Mouse (Mus musculus): ENCODE results near the gene Pidd1.

The Pidd1 gene

DNA sequence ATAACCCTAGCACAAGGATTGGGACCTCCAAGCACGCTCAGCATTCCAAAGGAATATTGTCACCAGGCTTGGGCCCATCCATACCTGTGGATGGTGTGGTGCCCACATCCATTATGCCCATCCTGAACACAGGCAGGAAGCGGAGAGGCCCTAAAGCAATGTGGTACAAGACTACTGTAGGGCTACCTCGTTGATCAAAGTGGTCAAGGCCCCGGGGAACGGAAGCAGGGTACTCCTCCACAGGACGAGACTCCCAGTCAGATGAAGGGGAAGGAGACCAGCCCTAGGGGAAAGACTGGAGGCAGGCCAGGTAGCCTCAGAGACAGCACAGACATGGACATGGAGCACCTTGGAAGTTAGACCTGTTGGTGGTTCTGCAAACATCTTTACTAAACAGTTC is 28.9 kb upstream of the Pidd1 start:
- no peak for DNase-seq (ENCODE audit: low spot score in 2 of 2)

DNA sequence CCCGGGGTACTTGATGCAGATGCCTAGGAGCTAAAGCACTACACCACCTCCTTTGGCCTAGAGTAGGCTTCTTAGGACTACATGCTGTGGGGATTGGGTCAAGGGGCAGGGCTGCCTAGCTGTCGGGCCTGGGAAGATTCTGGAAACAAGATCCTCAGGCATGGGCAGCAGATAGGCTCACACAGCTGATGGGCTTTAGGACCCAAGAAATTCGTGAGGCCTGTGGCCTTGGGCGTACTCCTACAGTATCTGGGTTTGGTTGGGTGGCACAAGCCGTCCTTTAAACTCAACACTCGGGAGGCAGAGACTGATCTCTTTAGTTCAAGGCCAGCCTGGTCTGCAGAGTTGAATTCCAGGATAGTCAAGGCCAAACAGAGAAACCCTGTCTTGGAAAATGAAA is 28.4 kb upstream of the Pidd1 start:
- DNase-seq (ENCODE audit: low spot score in 2 of 2): no peak

DNA sequence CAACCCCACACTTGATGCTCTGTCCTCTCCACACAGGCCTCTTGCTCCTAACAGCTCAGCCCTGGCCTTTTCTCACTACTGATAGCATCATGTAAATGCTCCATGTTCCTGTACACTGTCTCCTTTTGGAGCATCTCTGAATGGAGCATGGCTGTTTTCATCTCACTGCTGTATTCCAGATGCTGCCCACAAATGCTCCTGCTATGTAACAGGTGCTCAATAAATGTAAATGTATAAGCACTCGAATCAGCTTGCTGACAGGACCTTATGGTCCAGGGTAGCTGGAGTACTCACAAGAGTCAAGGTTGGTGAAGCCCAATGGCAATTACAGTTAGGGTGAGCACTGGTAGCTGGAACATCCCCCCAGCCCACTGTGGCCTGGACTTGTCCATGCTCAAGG is 27.4 kb upstream of the Pidd1 start:
- no peak for DNase-seq (ENCODE audit: low spot score in 2 of 2)

DNA sequence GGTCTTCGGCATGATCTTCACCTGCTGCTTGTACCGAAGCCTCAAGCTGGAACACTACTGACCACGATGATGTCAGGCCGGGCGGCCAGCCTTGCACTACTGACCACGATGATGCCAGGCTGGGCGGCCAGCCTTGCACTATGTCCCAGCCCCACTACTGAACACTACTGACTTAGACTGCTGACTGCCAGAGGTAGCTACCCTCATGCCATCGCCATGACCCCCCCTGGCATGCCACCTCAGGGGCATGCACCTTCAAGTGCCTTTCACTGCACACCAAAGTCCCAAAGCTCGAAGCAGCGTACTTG is 26.8 kb upstream of the Pidd1 start:
- no peak for DNase-seq (ENCODE audit: low spot score in 2 of 2)

DNA sequence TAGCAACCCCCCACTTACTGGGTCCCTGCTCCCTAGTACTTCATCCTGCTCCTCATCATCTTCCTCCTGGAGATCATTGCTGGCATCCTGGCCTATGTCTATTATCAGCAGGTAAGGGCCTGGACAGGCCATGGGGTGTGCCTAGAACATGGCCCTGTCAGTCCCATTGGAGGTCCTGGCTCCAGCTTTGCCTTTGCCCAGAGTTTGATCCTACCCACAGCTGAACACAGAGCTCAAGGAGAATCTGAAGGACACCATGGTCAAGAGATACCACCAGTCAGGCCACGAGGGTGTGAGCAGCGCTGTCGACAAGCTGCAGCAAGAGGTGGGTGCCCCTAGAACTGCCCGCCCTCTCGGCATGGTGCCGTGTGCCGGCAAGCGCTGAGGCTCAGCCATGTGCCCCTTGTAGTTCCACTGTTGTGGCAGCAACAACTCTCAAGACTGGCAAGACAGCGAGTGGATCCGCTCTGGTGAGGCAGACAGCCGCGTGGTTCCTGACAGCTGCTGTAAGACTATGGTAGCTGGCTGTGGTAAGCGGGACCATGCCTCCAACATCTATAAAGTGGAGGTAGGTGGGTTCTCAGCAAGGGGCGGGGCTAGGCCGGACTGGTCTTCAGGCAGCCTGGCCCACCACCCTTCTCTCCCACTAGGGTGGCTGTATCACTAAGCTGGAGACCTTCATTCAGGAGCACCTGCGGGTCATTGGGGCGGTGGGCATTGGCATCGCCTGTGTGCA is 26.2 kb upstream of the Pidd1 start:
- no peak for DNase-seq (ENCODE audit: low spot score in 2 of 2)

DNA sequence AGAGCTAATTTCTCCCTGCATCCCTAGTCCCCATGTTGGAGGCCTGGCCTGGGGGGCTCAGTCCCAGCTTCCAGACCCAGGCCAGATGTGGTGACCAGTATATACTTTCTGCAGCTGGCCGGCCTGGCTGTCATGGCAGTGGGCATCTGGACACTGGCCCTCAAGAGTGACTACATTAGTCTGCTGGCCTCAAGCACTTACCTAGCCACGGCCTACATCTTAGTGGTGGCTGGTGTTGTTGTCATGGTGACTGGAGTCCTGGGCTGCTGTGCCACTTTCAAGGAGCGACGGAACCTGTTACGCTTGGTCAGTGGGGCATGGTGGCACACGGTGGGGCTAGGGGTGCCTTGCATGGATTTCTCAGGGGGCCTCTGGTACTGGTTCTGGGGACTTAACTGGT is 25.5 kb upstream of the Pidd1 start:
- no peak for DNase-seq (ENCODE audit: low spot score in 2 of 2)

DNA sequence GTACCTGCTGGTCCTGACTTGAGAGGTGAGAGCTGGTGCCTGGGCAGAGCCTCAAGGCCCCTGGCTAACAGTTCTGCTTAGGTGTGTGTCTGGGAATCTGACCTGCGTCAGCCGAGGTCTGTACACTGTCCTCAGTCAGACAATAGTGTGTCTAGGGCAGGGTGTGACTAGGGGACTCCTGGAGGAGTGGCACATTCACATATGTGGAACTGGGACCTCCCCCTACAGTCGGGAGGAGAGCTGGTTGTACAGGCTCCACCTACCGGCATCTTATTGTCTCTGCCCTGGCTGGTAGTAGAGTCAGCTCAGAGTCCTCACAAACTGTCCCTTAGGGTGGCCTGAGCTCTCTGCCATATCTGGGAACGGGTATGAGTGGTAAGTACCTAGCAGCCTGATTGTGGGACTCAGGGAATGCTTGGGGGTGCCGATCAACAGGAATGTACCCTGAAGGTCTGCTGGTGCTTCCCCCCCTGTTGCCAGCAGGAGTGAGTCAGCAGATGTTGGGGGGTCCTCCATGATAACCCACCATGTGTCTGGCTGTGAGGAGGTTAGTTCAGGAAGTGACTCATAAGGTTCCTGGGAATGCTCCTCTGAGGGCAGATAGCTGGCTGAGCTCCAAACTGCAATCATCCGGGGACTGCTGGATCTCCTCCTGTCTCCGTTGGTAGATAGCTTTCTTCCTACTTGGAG is 24.8 kb upstream of the Pidd1 start:
- DNase-seq (ENCODE audit: low spot score in 2 of 2): peak; percentile 62 to 67

DNA sequence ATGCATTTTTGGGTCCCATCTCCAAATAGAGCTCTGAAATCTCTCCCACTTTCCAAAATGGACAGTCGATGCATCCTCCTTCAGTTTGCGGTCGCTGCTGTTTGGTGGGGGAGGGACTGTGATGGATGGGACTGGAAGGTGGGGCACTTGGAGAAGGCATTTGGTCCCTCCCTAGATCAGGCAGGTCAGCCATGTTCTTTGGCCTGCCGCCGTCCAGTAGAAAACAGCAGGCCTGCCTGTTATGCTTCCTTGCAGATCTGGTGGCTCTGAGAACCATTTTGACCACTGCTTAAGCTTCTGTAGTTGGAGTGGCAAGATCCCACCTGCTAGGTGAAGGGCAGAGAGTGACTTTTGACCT is 24.3 kb upstream of the Pidd1 start:
- no peak for DNase-seq (ENCODE audit: low spot score in 2 of 2)

DNA sequence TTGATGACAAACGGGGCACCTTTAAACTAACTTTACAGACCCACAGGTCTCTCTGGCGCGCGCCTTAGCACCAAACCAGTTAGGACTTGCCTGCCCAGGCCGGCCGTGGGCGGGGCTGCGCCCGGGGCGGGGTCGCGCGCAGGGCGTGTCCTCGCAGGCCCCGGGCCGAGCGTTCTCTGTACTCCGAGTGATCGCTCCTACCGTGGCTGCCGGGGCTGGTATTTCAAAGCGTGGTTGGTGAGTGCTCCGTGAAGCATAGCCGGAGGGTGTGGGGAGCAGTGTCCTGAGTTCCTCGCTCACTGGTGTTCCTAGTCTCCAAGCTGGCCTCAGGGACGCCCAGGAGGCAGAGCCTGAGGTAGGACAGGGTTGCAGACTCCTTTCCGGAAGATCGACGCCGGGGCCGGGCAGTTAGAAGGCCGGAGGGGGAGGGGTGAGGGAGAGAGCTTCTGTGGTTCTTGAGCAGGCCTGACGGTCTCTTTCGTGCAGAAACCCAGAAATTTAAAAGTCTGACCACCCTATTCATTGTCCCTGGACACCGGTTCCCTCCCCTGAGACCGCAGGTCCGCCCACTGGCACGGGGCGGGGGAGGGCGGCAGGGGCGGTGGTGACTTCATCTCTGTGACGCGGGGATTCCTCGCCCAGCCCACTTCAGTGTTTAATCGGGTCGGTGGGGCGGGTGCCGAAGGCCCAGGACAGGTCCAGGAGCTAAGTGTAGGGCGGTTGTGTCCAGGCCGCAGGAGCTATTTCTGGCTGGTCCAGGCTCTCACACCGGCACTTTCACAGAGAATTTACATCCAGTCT is 23.6 kb upstream of the Pidd1 start, which contains the start of gene Cd151:
Gene Cd151 (plus strand): TSS at position 163 of the 801 bp plus-strand sequence.
- DNase-seq (ENCODE audit: low spot score in 2 of 2): peak; percentile 67 to 69

DNA sequence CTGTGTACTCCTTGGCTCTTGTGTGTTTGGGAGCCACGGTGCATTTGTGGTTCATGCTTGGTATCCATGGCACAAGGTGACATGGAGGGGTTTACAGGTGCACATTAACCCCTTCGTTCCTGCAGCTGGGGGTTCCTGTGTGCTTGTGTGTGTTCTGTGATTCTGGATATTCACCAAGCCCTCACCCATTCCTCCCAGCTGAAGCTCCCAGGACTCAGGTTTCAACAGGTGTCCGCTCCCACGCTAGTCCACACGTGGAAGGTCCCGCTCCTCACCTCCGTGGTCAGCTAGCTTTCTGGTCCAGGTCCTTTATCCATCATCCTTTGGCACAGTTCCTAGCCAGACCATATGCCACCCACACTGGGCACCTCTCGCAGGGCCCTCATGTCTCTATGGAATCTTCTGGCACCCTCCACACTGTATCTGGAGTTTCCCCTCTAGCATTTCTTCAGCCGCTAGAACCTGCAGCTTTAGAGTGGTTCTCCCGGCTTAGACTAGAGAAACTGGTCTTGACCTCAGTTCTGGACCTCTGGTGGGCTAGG is 22.9 kb upstream of the Pidd1 start:
- DNase-seq (ENCODE audit: low spot score in 2 of 2): no peak

DNA sequence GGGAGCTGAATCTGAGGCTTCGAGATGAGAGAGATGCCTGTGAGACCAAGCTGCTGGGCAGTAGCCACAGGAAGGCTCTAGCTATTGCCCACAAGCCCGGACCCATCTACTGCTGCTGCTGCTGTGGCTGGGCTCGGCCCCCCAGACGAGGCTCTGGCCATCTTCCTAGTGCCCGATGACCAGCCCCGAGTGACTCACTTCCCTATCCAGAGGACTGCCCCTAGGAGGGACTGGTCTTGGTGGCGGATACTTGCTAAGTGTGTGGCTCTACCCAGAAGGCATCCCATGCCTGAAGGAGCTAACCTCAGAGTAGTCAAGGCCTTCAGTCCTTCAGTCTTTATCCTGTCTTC is 22.2 kb upstream of the Pidd1 start:
- no peak for DNase-seq (ENCODE audit: low spot score in 2 of 2)

DNA sequence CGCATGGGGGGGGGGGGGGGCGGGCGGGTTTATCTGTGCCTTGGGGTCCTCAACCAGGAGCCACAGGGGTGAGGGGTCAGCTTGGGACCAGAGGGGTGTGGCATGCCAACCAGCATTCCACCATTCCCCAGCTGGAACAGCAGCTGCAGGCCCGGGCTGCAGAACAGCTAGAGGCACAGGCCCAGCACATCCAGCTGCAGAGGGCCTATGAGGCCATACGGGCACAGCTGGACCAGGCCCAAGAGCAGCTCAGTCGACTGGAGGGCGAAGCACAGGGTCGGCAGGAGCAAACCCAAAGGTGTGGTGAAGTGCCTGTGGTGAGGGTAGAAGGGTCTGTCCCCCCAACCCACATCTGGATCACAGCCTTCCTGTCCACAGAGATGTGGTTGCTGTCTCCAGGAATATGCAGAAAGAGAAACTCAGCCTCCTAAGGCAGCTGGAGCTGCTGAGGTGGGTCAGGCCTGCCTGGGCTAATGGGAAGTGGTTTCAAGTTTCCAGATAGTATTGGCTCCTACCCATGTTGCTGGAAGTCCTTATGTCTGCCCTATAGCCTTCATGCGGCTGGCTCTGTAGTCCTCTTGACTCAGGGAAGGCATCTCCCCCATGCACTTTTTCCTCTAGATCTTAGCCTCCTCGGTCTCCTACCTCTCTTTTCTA is 21.7 kb upstream of the Pidd1 start:
- DNase-seq (ENCODE audit: low spot score in 2 of 2): no peak

DNA sequence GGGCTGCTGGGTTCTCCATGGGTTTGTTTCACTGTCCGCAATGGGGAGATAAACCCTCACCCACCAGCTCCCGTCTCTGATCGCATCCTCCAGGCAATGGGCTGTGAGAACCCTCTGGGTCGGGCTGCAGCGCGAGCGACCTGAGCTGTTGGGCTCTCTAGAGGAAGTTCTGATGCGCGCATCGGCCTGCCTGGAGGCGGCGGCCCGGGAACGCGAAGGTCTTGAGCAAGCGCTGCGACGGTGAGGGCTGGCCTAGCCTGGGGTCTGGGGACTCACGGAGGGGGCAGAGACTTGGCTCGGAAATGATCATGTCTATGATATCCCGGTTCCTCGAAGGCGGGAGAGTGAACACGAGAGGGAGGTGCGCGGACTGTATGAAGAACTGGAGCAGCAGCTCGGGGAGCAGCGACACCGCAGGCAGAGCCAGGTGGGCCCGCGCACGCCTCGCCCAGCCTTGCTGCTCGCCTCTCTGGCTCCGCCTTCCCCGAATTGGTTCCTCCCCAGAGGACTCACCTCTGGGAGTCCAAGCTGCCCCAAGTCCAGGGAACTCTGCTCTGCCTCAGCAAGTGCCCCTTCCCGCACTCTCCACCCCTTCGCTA is 20.9 kb upstream of the Pidd1 start:
- no peak for DNase-seq (ENCODE audit: low spot score in 2 of 2)

DNA sequence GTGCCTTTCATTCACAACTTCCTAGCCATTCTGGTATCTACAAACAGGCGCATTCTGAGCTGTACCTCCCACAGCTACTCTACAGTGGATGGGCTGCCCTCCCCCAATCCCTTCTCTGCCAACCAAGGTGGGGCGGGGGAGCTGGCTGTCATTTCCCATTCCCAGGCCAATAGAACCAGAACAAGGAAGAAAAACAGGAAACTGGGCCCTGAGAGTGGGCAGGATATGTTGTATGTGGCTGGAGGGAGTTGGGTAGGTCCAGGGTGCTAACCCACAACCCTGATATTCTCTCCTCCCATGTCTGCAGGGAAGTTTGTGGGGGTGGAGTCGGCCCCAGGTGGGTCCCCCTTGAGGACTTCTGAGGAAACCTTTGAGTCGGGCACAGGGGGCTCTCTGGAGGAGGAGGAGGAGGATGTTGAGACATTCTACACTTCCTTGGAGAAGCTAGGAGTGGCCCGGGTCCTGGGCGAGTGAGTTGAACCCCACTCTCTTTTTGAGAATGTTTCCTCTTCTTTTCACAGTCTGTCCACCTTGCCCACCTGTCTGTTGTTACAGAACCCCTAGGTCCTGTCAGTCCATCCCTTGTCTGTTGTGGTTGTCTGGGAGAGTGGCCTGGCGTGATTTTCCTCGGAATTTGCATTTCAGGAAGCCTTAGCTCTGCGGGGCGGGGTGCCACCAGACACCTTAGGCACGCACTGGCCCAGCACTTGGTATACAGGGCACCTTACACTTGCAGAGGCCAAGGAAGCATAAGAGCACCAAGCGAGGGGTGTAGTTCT is 20.2 kb upstream of the Pidd1 start:
- DNase-seq (ENCODE audit: low spot score in 2 of 2): no peak

DNA sequence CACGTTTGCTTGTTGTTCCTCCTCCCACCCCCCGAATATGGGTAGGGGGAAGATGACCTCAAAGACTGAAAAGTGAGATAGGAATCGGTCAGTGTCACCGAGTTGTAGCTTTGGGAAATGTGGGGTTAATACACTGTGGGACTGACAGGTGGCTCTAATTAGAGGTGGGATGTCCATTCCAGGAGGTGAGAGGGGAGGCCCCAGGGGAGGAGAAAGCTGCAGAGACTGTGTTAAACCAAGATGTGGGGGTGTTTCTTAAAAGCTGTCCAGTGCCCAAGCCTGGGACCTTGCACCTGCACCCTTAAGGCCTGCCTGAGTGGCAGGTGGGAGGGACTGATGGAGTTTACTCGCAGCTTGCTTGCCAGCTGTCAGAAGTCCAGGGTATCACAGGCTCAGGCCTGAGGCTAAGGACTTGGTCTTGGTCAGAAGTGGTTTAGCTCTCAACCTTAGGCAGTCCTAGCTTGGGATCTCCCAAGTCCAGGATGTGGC is 18.6 kb upstream of the Pidd1 start:
- no peak for DNase-seq (ENCODE audit: low spot score in 2 of 2)

DNA sequence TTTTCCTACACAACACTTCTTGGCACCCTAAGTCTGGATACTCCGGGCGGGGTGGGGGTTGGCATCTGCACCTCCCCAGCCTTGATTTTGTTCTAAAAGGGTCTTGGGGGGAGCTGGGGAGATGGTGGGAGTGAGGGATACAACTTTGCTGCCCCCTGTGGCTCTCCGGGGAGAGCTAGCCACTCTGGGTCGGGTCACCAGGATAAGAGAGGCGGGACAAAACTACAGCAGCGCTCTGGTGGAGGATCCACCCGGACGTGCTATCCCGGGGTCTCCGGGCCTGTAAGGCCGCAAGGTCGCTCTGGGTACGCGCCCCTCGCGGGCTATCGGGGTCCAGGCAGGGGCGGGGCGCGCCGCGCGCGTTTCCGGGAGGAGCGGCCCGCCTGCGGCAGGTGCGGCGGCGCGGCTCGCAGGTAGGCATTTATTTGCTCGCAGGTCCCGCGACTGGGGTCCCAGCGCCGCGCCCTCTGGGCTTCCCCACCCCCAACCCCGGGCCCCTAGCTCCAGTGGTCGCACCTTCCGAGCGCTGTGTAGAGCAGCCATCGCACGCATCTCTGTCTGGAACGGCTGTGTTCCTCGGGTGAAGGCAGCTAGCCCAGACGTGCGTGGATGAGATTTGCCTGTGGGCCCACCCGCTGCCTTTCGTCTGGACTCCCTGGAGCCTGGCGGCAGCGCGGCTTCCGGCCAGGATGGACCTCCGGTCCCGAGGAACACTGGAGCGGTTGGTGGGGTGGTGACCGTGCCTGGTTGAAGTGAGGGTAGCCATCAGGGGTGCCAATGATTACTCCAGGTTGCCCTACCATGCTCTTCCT is 17.9 kb upstream of the Pidd1 start:
- DNase-seq (ENCODE audit: low spot score in 2 of 2): no peak

DNA sequence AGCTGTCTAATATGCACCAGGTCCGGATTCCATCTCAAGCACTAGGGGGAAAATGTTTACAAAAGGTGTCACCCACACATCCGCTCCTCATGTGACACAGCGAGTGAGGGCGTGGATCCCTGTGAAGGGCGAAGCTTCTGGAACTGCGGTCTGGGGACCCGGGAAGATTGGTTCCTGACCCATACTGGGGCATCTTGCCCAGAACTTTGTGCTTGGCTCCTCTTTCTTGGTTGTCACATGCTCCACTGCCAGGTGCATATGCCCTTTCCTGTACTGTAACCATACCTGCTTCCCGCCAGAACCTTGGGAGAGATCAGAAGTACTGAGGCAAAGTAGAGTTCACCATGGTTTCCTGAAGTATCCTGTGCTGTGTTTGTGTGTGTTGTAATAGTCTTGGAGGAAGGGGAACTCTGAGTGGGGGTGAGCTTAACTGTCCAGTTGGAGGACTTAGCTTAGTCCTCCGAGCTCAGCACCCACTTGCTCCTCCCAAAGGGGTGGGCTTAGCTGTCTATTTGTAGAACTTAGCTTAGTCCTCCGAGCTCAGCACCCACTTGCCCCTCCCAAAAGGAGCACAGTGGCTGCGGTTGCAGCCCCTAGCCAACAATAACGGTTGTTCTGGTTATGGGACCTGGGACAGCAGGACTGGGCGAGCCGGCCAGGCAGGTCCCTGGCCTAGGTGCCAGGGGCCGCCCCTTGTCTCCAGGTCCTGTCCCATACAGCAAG is 16.7 kb upstream of the Pidd1 start, which contains the start of gene Cracr2b:
Gene Cracr2b (plus strand): TSS at position 704 of the 723 bp plus-strand sequence.
- DNase-seq (ENCODE audit: low spot score in 2 of 2): no peak

DNA sequence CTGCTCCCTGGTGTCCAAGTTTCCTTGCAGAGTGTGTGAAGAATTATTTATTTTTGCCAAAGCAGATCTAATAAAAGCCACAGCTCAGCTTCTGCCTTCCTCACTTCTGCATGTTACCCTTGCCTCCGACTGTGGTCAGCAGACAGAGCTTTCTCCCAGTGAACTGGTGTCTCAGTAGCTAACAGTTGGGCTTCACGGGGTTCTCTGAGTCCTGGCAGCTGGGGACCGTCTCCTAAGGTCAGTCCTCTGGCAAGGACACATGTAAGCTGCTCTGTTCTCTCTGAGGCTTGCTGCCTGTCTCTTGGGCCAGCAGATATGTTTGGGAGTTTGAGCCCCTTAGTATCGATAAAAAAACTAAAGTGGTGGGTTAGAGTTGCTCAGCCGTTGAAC is 16.2 kb upstream of the Pidd1 start:
- DNase-seq (ENCODE audit: low spot score in 2 of 2): no peak

DNA sequence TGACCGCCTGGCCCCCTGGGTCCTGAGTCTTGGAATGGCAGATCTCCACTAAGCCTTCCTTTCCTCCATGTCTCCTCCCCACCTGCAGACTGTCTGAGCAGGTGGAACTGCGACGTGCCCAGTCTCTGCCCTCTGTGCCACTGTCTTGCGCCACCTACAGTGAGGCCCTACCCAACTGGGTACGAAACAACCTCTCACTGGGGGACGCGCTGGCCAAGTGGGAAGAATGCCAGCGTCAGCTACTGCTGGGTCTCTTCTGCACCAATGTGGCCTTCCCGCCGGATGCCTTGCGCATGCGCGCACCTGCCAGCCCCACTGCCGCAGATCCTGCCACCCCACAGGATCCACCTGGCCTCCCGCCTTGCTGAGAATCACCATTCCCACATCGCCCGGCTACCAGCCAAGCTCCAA is 15.5 kb upstream of the Pidd1 start:
- DNase-seq (ENCODE audit: low spot score in 2 of 2): no peak
